Mouse (Mus musculus) thymus, adult 2 months (tissue): ENCODE measurements at regions not wholly inside any gene's neighbourhood (a gene's known extent, or its start where the extent isn't known, plus 50 kb on each side); places are given as distances from the start of the nearest gene placed in this dataset.

Source experiments
- CTCF ChIP-seq: fragments of 200-500 bp; IDR thresholded peaks from 2 replicates; pipeline ENCODE4 v1.5.1; 2012; ENCODE audit warnings: mild to moderate bottlenecking, control low read depth, low read length, moderate library complexity, borderline replicate concordance; ENCODE audit not compliant: control insufficient read depth, poor library complexity, insufficient read depth; ENCODE audit errors: extremely low read depth
- POLR2A ChIP-seq: fragments of 200-500 bp; IDR thresholded peaks from 2 replicates; pipeline ENCODE4 v1.6.1; 2012; ENCODE audit warnings: mild to moderate bottlenecking, low read length, control low read depth, moderate library complexity; ENCODE audit not compliant: control insufficient read depth, poor library complexity, insufficient read depth; ENCODE audit errors: extremely low read depth

DNA sequence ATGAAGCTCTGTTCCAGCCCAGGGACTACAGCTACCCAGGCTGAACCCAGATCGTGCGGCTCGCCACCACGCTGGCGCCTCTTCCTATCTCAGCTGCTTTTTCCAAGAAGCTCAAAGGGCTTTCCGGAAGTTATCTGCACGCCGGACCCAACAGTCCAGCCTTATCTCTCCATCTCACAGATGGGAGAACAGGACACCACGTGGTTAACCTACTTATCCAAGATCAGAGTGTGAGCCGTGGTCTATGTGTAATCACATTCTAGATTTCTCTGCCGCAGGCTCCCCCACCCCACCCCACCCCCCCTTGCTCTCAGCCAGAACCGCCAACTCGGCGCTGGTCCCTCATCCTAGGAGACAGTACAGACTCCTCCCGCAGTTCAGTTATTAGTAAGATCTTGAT lies 522.4 kb downstream of the Med13l start:
- TF ChIP-seq POLR2A (no peak), CTCF (no peak)
